Mouse (Mus musculus) lung, embryonic 14.5 days (tissue): ENCODE measurements around the gene Prkra. TPM values are rescaled to one million over a fixed set of nuclear protein-coding genes. Genes with fewer than 3 reads are reported as not detected.
A peak's percentile ranks its signal among the peaks of the same experiment; 100 is the strongest.

Experiments
- ATAC-seq: fragments of 200-750 bp; cut with Nextera tagmentation; 2 replicates; pipeline ENCODE4 v1.8.0; 2017; ENCODE audit warnings: mild to moderate bottlenecking, moderate TSS enrichment, moderate library complexity; ENCODE audit not compliant: insufficient read depth
- DNase-seq: peaks from one replicate; pipeline ENCODE4 v3.0.0-alpha.2; 2015
- H3K27ac ChIP-seq: fragments of 300-500 bp; sonication (generic); 2 replicates; pipeline ENCODE4 v1.5.1; 2014; ENCODE audit warnings: low read depth, mild to moderate bottlenecking, moderate library complexity
- H3K27me3 ChIP-seq: fragments of 300-500 bp; sonication (generic); 2 replicates; pipeline ENCODE4 v1.6.1; 2014; ENCODE audit warnings: low read length, control low read depth; ENCODE audit not compliant: insufficient read depth
- H3K36me3 ChIP-seq: fragments of 300-500 bp; sonication (generic); 2 replicates; pipeline ENCODE4 v1.6.1; 2014; ENCODE audit warnings: control low read depth; ENCODE audit not compliant: insufficient read depth
- H3K4me1 ChIP-seq: fragments of 300-500 bp; sonication (generic); 2 replicates; pipeline ENCODE4 v1.6.1; 2014; ENCODE audit warnings: antibody characterized with exemption, control low read depth; ENCODE audit not compliant: insufficient read depth
- H3K4me2 ChIP-seq: fragments of 300-500 bp; sonication (generic); 2 replicates; pipeline ENCODE4 v1.6.1; 2014; ENCODE audit warnings: mild to moderate bottlenecking
- H3K4me3 ChIP-seq: fragments of 300-500 bp; sonication (generic); 2 replicates; pipeline ENCODE4 v1.5.1; 2014; ENCODE audit warnings: low read depth, low read length
- H3K9ac ChIP-seq: fragments of 300-500 bp; sonication (generic); 2 replicates; pipeline ENCODE4 v1.6.1; 2014
- H3K9me3 ChIP-seq: fragments of 300-500 bp; sonication (generic); 2 replicates; pipeline ENCODE4 v1.6.1; 2016; ENCODE audit warnings: low read depth, low read length, control low read depth
- CTCF ChIP-seq: IDR thresholded peaks from 2 replicates; pipeline ENCODE4 v1.5.1; 2016; ENCODE audit warnings: antibody characterized with exemption, low read depth
- WGBS: fragments of 180-500 bp; shearing (Covaris S2); extraction: QIAGEN DNeasy Blood & Tissue Kit; methylation state at CpG from one replicate; pipeline ENCODE4 v1.1.7; 2014; 5-methylcytosine and 5-hydroxymethylcytosine counted together
- polyA plus RNA-seq: library from polyadenylated mRNA; unstranded; fragments of >200 nt; fragmentation: Nextera tagmentation; extraction: Ambion mirVana; gene quantifications from 2 replicates; pipeline ENCODE4 v1.2.1, GENCODE M21; 2014

Prkra gene
- polyA plus RNA-seq, 1 experiment from 2014 or later = 77.3 TPM

GRCm38 (mm10) chr2:76672966-76673392 lies 25.2 kb upstream of the Prkra start, which contains the start of gene Fkbp7:
Gene Fkbp7, minus strand, starts transcription at chr2:76673116.
- Histone ChIP-seq H3K27ac (peak within 1 kb of the TSS; percentile 91), H3K9ac (peak within 1 kb of the TSS; percentile 79), H3K4me3 (peak within 1 kb of the TSS; percentile 57), H3K4me2 (peak within 1 kb of the TSS; percentile 83), H3K9me3 (no peaks in the 10 kb centered on the region), H3K4me1 (no peaks in the 10 kb centered on the region), H3K27me3 (no peaks in the 10 kb centered on the region), H3K36me3 (0 out of 2 replicates have a peak, but pooled peaks cover 6% of the 10 kb centered on the region)
- DNase-seq (peak; percentile 97), ATAC-seq (peak; percentile 85)
- WGBS = 0% methylated on average over 17 of the region's 17 CpGs
- TF ChIP-seq CTCF = no peak

DNA sequence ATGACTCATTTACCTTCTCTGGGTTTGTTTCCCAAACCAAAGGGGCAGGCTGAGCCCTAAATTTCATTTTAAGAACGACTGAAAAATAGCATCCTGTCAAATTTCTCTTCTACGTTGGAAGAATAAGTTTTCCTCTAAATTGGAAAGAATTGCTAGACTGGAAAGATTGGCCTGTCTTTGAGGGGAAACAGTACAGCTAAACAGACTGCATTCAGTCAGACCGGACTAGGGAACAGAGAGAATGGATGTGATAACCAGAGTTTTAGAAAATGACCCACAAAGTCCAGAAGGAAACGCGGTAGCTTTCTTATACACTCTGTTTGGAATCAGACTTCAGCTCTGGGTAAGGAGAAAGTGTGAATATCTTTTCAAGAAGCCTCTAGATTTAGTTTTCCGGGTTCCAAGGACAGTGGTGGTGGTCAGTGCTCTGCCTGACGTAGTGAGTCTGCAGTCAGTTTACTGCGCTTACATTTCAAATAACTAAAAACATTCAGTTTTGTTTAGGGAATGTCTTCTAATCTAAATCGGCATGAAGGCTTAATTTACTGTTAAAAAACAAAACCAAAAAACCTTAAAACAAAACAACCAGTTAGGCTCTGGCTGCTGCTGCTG lies 24.4 kb upstream of the Prkra start:
- Histone ChIP-seq H3K4me2 (peak overlapping the region; percentile 83), H3K36me3 (0 out of 2 replicates have a peak, but pooled peaks cover 9% of the 10 kb centered on the region), H3K4me1 (no peaks in the 10 kb centered on the region), H3K9me3 (no peaks in the 10 kb centered on the region), H3K27ac (peak overlapping the region; percentile 91), H3K27me3 (no peaks in the 10 kb centered on the region), H3K9ac (peak overlapping the region; percentile 79), H3K4me3 (peak overlapping the region; percentile 57)
- WGBS = 7% methylated on average over 9 of the region's 9 CpGs
- TF ChIP-seq CTCF = no peak
- ATAC-seq = no peak
- peak; percentile 57 for DNase-seq

GRCm38 (mm10) chr2:76671641-76672040 lies 23.8 kb upstream of the Prkra start:
- DNase-seq (peak; percentile 19), ATAC-seq (no peak)
- Histone ChIP-seq H3K36me3 (0 out of 2 replicates have a peak, but pooled peaks cover 15% of the 10 kb centered on the region), H3K9me3 (no peaks in the 10 kb centered on the region), H3K27ac (no peak overlapping the region), H3K9ac (peak overlapping the region; percentile 79), H3K4me3 (peak overlapping the region; percentile 57), H3K4me2 (peak overlapping the region; percentile 83), H3K27me3 (no peaks in the 10 kb centered on the region), H3K4me1 (no peaks in the 10 kb centered on the region)
- 72% methylated on average over 6 of the region's 6 CpGs for WGBS
- TF ChIP-seq CTCF = no peak

DNA sequence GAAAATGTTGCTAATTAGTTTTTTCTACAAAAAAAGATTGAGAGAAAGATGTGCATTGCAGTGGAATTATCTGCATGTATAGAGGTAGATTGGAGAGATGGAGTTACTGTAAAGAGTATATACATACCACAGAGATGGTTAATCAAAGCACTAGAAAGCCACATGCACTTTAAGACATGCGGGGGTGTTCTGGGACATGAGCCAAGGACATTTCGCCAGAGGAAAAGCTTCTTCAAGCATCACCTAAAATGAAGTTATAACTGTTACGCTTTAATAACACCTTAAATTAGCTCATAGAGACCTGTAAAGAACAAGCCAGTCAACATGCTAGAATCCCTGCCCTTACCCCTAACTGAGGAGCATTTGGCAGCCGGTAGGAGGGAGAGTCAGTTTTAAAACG lies 19.4 kb upstream of the Prkra start:
- no peak overlapping the region for H3K4me3 ChIP-seq
- H3K4me1 ChIP-seq = no peaks in the 10 kb centered on the region
- H3K27me3 ChIP-seq = no peaks in the 10 kb centered on the region
- H3K27ac ChIP-seq = no peak overlapping the region
- no peaks in the 10 kb centered on the region for H3K9me3 ChIP-seq
- WGBS = 45% methylated on average over 5 of the region's 5 CpGs
- peaks cover 47% of the 10 kb centered on the region for H3K36me3 ChIP-seq
- H3K9ac ChIP-seq = no peak overlapping the region
- DNase-seq (peak; percentile 48), ATAC-seq (no peak; the same call in 1 of the 2 replicates)
- TF ChIP-seq CTCF = no peak
- H3K4me2 ChIP-seq = no peak overlapping the region

- H3K9ac ChIP-seq = no peak overlapping the region
- WGBS = 94% methylated on average over 7 of the region's 7 CpGs
- no peak overlapping the region for H3K27ac ChIP-seq
- H3K27me3 ChIP-seq = no peaks in the 10 kb centered on the region
- no peak overlapping the region for H3K4me3 ChIP-seq
- DNase-seq (no peak), ATAC-seq (no peak)
- TF ChIP-seq CTCF = no peak
- peaks cover 56% of the 10 kb centered on the region for H3K36me3 ChIP-seq
- H3K9me3 ChIP-seq = no peaks in the 10 kb centered on the region
- no peak overlapping the region for H3K4me2 ChIP-seq
- no peaks in the 10 kb centered on the region for H3K4me1 ChIP-seq
These were observed 17.7 kb upstream of the Prkra start for GRCm38 (mm10) chr2:76665531-76665930.

GRCm38 (mm10) chr2:76659419-76659818 lies 11.6 kb upstream of the Prkra start:
- no peak overlapping the region for H3K27ac ChIP-seq
- no peaks in the 10 kb centered on the region for H3K4me1 ChIP-seq
- H3K4me2 ChIP-seq = no peak overlapping the region
- no peak for ATAC-seq
- TF ChIP-seq CTCF = no peak
- no peaks in the 10 kb centered on the region for H3K27me3 ChIP-seq
- peak; percentile 54 for DNase-seq
- H3K9me3 ChIP-seq = no peaks in the 10 kb centered on the region
- H3K4me3 ChIP-seq = no peak overlapping the region
- 47% methylated on average over 6 of the region's 8 CpGs for WGBS
- H3K9ac ChIP-seq = no peak overlapping the region
- peaks cover 25% of the 10 kb centered on the region for H3K36me3 ChIP-seq

- no peaks in the 10 kb centered on the region for H3K4me1 ChIP-seq
- no peaks in the 10 kb centered on the region for H3K9me3 ChIP-seq
- no peak overlapping the region for H3K27ac ChIP-seq
- H3K4me3 ChIP-seq = no peak overlapping the region
- no peak overlapping the region for H3K9ac ChIP-seq
- no peak for ATAC-seq
- H3K27me3 ChIP-seq = no peaks in the 10 kb centered on the region
- WGBS = 70% methylated on average over 13 of the region's 13 CpGs
- 0 out of 2 replicates have a peak overlapping the region, but pooled peaks have one; percentile 12 for H3K4me2 ChIP-seq
- peaks cover 20% of the 10 kb centered on the region for H3K36me3 ChIP-seq
- TF ChIP-seq CTCF = no peak
- no peak for DNase-seq
These were observed 10.7 kb upstream of the Prkra start for GRCm38 (mm10) chr2:76658551-76658950.
